Mouse (Mus musculus) liver, embryonic 15.5 days (tissue): ENCODE data around the gene Dyrk1a. TPM values are rescaled to one million over a fixed set of nuclear protein-coding genes. Genes with fewer than 3 reads are reported as not detected.

Source experiments
- ATAC-seq: fragments of 200-750 bp; cut with Nextera tagmentation; 2 replicates; pipeline ENCODE4 v1.8.0; 2017; ENCODE audit warnings: moderate number of reproducible peaks, mild to moderate bottlenecking, moderate library complexity; ENCODE audit not compliant: insufficient read depth
- H3K27ac ChIP-seq: fragments of 300-500 bp; sonication (generic); replicated peaks from 2 replicates; pipeline ENCODE4 v1.5.1; 2015; ENCODE audit warnings: mild to moderate bottlenecking, inconsistent platforms
- H3K27me3 ChIP-seq: fragments of 300-500 bp; sonication (generic); 2 replicates; pipeline ENCODE4 v1.6.1; 2015; ENCODE audit warnings: mild to moderate bottlenecking, inconsistent platforms
- H3K36me3 ChIP-seq: fragments of 300-500 bp; sonication (generic); replicated peaks from 2 replicates; pipeline ENCODE4 v1.6.1; 2015; ENCODE audit warnings: moderate library complexity, mild to moderate bottlenecking, inconsistent platforms
- H3K4me1 ChIP-seq: fragments of 300-500 bp; sonication (generic); replicated peaks from 2 replicates; pipeline ENCODE4 v1.6.1; 2015; ENCODE audit warnings: inconsistent platforms
- H3K4me2 ChIP-seq: fragments of 300-500 bp; sonication (generic); 2 replicates; pipeline ENCODE4 v1.6.1; 2015; ENCODE audit warnings: moderate library complexity, mild to moderate bottlenecking, inconsistent platforms
- H3K4me3 ChIP-seq: fragments of 300-500 bp; sonication (generic); replicated peaks from 2 replicates; pipeline ENCODE4 v1.5.1; 2015; ENCODE audit warnings: mild to moderate bottlenecking, inconsistent platforms
- H3K9ac ChIP-seq: fragments of 300-500 bp; sonication (generic); 2 replicates; pipeline ENCODE4 v1.6.1; 2015; ENCODE audit warnings: moderate library complexity, mild to moderate bottlenecking, inconsistent platforms
- H3K9me3 ChIP-seq: fragments of 300-500 bp; sonication (generic); replicated peaks from 2 replicates; pipeline ENCODE4 v1.6.1; 2016; ENCODE audit warnings: inconsistent platforms
- WGBS: fragments of 180-500 bp; shearing (Covaris S2); methylation state at CpG from one replicate; pipeline ENCODE4 v1.1.7; 2015; ENCODE audit warnings: mixed read lengths; ENCODE audit not compliant: insufficient replicate concordance; 5-methylcytosine and 5-hydroxymethylcytosine counted together
- polyA plus RNA-seq: library from polyadenylated mRNA; unstranded; fragments of >200 nt; fragmentation: Nextera tagmentation; extraction: Ambion mirVana; gene quantifications from 2 replicates; pipeline ENCODE4 v1.2.1, GENCODE M21; 2015

Gene Dyrk1a
- polyA plus RNA-seq, 1 experiment from 2014 or later = 4.4 TPM

DNA sequence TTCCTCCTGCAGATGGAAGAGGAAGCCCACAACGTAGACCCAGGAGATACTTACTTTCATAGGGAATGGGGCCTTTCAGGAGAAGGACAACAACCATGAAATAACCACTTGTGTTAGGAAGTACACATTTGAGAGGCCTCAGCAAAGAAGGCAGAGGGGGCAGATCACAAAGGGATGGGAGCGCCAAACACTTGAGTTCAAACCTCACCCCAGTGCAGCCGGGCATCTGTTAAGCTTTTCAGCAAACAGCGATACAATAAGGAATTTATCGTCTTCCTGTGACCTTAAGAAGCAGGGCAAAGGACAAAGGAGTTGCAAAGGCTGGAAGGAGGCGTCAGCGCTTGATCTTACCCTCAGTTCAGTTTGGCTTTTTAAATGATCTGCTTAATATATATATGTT lies 10.0 kb upstream of the Dyrk1a start:
- Histone ChIP-seq H3K9me3 (no peaks in the 10 kb centered on the region), H3K36me3 (no peaks in the 10 kb centered on the region), H3K4me2 (peak overlapping the region; percentile 35; the same call in 1 of the 2 replicates), H3K27me3 (peaks cover 5% of the 10 kb centered on the region), H3K4me3 (no peak overlapping the region), H3K27ac (peak overlapping the region; percentile 29; the same call in 1 of the 2 replicates), H3K4me1 (peaks cover 25% of the 10 kb centered on the region), H3K9ac (no peak overlapping the region)
- 14% methylated on average over 7 of the region's 7 CpGs for WGBS
- no peak for ATAC-seq

DNA sequence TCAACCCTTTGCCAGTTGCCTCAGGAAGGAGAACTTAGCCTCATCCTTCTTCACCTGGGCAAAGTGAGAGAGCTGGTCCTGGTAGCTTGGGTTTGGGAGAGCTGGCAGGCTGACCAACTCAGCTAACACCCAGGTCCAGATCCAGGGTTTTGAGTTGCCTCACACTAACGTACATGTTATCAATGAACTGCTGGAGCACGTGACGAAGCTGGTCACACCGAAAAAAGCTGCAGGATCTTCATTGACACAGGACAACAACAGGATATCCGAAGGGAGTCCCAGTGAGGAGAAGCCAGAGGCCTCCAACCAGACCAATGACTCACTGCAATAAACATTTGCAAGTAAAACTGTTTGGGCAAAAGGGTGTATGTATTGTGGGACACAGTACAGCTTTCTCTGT lies 9.2 kb upstream of the Dyrk1a start:
- 10% methylated on average over 5 of the region's 5 CpGs for whole genome bisulfite sequencing
- ATAC-seq = no peak
- no peaks in the 10 kb centered on the region for H3K36me3 ChIP-seq
- no peak overlapping the region for H3K9ac ChIP-seq
- no peak overlapping the region for H3K4me3 ChIP-seq
- H3K9me3 ChIP-seq = no peaks in the 10 kb centered on the region
- H3K27me3 ChIP-seq = peaks cover 5% of the 10 kb centered on the region
- 0 out of 2 replicates have a peak overlapping the region, but pooled peaks have one; percentile 6 for H3K4me2 ChIP-seq
- H3K4me1 ChIP-seq = peaks cover 25% of the 10 kb centered on the region
- peak overlapping the region; percentile 29; the same call in 1 of the 2 replicates for H3K27ac ChIP-seq

DNA sequence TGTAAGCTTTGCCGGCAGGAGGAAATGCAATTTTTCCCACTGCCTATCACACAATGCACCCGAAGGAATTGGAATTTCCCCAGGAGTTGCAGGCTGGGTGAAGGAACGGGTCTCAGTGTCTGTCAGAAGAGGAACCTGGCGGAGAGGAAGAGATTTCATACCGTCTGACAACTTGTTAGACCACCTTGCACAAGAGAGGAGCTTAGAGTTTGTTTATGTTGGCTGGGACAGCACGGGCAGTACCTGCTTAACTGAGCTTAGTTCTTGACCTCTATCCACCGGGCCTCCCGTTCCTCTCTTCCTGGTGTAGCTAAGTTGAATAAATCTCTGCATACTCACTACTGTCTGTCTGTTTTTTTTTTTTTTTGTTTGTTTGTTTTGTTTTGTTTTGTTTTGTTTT lies 3.7 kb upstream of the Dyrk1a start:
- Histone ChIP-seq H3K4me2 (no peak overlapping the region), H3K27ac (no peak overlapping the region), H3K9me3 (no peaks in the 10 kb centered on the region), H3K4me3 (no peak overlapping the region), H3K36me3 (no peaks in the 10 kb centered on the region), H3K9ac (no peak overlapping the region), H3K4me1 (peaks cover 16% of the 10 kb centered on the region), H3K27me3 (no peaks in the 10 kb centered on the region)
- ATAC-seq = no peak
- WGBS = 36% methylated on average over 8 of the region's 8 CpGs

DNA sequence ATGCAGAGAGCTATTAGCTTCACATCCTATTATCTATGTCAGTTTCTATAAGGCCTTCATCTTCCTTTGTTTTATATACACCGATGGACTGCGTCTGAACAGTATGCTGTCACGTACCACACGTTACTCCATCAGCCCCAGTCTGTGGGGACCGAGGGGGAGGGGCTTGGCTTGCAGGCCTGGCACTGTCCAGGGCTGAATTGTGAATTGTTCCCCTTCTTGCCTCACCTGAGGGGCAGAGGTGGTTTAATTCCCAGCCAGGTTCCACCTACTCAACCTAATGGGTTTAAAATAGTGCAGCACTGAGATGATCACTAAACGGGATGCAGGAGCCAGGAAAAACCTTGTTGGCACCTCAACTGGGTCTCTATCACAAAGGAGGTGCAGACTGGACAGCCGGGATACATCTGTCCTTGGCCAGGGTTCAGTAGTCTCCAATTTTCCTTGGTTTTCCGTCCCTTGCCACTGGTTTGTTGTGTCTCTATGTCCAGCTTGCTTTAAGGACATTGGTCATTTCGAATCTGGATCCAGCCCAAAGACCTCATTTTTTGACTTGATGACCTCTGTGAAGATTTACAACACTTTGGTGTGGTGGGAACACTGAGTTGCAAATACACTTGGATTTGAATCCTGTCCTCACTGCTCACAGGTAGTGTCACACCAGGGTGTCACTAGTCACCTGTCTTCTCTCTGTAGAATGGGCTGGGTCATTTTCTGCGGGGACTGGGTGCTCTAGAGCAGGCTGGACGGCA lies 2.8 kb upstream of the Dyrk1a start:
- no peak overlapping the region for H3K27ac ChIP-seq
- no peak overlapping the region for H3K4me3 ChIP-seq
- no peak overlapping the region for H3K4me2 ChIP-seq
- no peaks in the 10 kb centered on the region for H3K27me3 ChIP-seq
- ATAC-seq = no peak
- H3K9ac ChIP-seq = no peak overlapping the region
- WGBS = 83% methylated on average over 11 of the region's 11 CpGs
- no peaks in the 10 kb centered on the region for H3K9me3 ChIP-seq
- H3K36me3 ChIP-seq = no peaks in the 10 kb centered on the region
- peaks cover 19% of the 10 kb centered on the region for H3K4me1 ChIP-seq

DNA sequence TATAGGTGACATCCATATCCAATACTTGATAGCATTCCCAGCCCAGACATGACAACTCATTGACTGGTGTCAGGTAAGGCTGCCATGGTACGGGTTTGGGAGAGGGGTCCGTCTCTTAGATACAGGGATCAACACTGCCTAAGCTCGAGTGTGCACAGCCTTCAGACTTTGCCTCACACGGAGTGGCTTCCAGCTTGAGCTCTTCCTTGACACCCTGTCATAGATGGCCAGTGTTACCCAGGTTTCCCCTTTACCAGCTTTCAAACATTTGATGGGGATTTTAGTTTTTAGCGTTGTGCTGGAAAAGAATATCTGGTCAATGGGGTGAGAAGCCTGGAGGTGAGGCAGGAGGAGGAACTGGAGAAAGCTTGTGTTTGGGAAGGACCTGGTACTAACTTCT lies 2.1 kb upstream of the Dyrk1a start:
- Histone ChIP-seq H3K9ac (no peak overlapping the region; the same call in 1 of the 2 replicates), H3K4me1 (peaks cover 26% of the 10 kb centered on the region), H3K27me3 (no peaks in the 10 kb centered on the region), H3K9me3 (no peaks in the 10 kb centered on the region), H3K36me3 (no peaks in the 10 kb centered on the region), H3K4me3 (no peak overlapping the region), H3K4me2 (peak overlapping the region; percentile 73), H3K27ac (no peak overlapping the region)
- 68% methylated on average over 5 of the region's 5 CpGs for WGBS
- ATAC-seq = no peak

DNA sequence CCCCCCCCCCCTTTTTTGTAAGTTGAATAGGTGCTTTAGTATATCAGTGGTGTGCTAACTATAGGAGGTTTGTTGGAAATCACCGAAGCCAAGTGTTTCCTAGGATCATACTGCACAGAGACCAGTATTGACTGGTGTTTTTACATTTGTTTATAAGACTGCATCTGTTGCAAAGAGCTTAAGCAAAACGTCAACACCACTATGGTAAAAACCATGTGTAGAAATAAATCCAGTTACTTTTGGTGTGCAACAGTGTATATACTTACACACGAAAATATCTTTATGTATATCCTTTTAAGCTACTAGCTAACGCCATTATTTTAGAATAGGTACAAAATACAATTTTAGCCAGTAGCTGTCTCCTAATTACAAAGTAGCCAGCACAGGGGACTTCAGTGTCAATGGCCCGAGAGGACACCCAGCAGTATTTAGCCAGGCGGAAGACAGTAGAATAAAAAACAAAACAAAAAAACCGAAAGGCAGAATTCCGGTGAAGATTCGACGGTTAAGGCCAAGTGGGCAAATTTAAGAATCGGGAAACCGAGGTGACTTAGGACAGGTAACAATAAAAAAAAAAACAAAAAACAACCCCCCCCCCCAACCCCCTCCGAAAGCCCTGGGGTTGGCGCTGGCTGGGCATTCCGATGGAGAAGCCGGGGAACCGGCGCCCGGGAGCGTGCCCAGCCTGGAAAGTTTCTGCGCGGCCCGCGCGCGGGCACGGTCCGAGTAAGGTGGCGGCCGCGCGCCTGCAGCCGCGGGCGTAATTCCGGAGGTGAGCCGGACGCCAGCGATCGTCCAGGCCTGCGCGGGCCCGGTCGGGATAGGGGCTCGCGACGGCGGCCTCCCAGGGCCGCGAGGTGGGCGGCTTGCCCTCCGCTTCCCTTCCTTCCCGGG lies 1.2 kb upstream of the Dyrk1a start:
- no peaks in the 10 kb centered on the region for H3K9me3 ChIP-seq
- peak; percentile 63 for ATAC-seq
- H3K4me1 ChIP-seq = peaks cover 32% of the 10 kb centered on the region
- H3K4me3 ChIP-seq = peak overlapping the region; percentile 99
- H3K27me3 ChIP-seq = no peaks in the 10 kb centered on the region
- WGBS = 1% methylated on average over 53 of the region's 53 CpGs
- peak overlapping the region; percentile 99 for H3K9ac ChIP-seq
- H3K4me2 ChIP-seq = peak overlapping the region; percentile 73
- no peaks in the 10 kb centered on the region; the same call in 1 of the 2 replicates for H3K36me3 ChIP-seq
- H3K27ac ChIP-seq = peak overlapping the region; percentile 100

DNA sequence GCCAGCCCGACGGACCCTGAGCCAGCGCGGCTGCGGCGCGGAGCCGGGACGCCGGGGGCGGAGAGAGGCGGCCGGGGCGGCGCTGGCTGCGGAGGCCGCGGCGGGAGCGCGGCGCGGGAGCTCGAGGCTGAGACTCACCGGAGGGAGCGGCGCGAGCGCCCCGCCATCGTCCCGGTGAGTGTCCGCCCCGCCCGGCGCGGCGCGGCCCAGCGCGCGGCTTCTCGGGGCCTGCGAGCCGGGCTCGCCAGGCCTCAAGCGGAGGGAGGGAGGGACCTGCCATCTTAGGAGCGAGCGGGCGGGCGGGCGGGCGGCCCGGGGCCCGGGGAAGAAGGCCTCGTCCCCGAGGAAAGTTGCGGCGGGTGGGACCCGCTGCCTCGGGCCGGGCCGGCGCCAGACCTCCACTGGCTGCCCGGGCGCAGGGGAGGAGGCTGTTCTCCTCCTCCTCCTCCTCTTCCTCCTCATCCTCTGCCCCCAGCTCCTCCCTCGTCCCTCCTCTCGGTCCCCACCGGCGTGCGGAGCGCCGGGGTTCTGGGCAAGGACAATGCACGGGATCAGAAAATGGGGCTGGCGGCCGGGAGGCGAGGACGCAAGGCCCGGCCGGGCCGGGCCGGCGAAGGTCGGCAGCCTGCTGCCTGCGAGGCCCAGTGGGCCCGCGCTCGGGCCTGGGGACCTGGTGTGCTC lies 691 bp downstream of the Dyrk1a start:
- Histone ChIP-seq H3K9me3 (no peaks in the 10 kb centered on the region), H3K4me3 (peak overlapping the region; percentile 99), H3K27me3 (no peaks in the 10 kb centered on the region), H3K4me1 (peaks cover 48% of the 10 kb centered on the region), H3K27ac (peak overlapping the region; percentile 100), H3K36me3 (peaks cover 1% of the 10 kb centered on the region; the same call in 1 of the 2 replicates), H3K4me2 (peak overlapping the region; percentile 77), H3K9ac (peak overlapping the region; percentile 99)
- under 1% methylated on average over 66 of the region's 88 CpGs for WGBS
- peak; percentile 37 for ATAC-seq

DNA sequence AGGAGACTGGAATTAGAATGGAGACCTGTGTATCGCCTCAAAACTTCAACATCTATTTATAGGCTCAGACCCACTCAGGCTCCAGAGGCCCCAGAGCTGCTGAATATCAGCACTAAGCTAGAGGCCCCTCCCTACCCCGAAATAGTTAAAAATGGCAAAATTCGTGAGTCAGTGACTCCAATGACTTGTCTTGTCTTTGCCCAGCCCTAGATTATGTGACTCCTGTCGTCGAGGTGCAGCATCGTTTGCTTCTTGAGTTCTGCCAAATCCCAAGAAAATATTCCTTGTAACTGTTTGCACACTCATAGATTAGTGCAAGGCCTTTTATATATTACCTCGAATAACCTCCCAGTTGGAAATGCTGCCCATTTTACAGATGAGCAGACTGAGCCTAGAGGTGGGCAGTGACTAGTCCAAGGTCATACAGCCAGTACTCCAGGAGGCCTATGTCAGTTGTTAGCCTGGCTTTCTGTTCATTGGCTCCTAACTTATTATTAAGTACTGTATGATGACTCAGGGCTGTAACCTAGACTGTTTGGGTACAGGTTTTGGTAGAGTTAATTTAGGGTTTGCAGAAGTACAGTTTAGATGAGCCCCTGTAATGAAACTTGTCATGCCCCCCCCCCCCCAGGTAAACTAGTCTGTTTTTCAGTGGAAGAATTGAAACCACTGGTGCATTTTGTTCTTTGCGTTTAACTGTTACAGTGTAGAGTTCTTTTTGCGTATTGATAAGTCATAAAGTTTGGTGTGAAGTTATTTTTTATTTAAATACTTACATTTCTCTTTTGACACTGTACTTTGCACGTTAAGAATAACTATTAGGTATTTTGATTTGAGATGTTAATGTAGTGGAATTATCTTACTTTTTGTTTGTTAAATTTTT lies 1.5 kb downstream of the Dyrk1a start:
- ATAC-seq = no peak
- H3K27ac ChIP-seq = peak overlapping the region; percentile 100
- peaks cover 6% of the 10 kb centered on the region for H3K36me3 ChIP-seq
- peak overlapping the region; percentile 77 for H3K4me2 ChIP-seq
- peak overlapping the region; percentile 99 for H3K4me3 ChIP-seq
- peak overlapping the region; percentile 99 for H3K9ac ChIP-seq
- peaks cover 51% of the 10 kb centered on the region for H3K4me1 ChIP-seq
- H3K9me3 ChIP-seq = no peaks in the 10 kb centered on the region
- H3K27me3 ChIP-seq = no peaks in the 10 kb centered on the region
- WGBS = 24% methylated on average over 10 of the region's 10 CpGs

DNA sequence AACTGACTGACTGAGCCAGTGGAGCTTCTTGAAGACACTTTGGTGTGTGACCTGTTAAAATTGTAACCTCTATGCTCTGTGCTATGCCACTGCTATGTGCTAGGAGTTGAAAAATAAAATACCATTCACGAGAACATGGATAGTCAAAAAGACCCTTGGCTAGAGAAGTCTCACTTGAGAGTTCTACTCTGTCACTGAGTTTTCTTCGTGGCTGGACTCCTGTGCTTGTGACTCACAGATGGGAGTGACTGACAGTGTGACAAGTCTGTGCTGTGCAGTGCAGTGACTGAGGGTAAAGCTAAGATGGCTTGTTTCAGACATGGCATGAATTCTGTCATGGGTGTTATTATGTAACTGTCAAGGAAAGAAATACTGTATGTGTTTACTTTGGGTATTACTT lies 2.6 kb downstream of the Dyrk1a start:
- peak overlapping the region; percentile 19 for H3K9ac ChIP-seq
- no peak overlapping the region; the same call in 1 of the 2 replicates for H3K27ac ChIP-seq
- no peaks in the 10 kb centered on the region for H3K9me3 ChIP-seq

DNA sequence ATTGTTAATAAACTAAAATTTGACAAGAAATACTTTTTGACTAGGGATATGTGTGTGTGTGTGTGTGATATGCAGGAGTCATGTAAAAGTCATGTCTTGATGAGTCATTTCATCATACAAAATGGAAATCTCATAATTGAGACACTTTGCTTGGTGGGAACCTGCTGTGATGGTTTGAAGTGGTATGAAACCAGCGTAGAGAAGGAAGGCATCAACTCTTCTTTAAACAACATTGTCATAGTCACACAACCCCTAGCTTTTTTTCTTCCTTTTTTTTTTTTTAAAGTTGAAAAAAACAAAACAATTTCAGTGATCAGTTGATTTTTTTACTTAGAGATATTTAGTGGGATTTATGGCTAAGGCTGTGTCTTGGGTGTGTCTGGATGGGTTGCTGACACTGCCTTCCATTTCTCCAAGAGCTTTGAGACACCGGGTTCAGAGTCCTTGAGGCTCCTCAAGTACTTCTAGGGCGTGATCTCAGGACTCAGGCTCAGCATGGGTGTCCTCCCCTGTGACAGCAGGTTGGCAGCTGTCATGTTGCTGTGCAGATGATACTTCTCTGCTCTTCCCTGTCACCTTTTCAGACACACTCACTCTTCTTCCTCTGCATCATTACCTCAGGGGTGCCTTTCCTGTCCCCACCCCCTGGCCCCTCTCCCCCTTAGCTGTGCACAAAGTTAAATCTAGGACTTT lies 4.4 kb downstream of the Dyrk1a start:
- peaks cover 63% of the 10 kb centered on the region for H3K4me1 ChIP-seq
- H3K9ac ChIP-seq = no peak overlapping the region
- ATAC-seq = no peak
- peaks cover 11% of the 10 kb centered on the region for H3K36me3 ChIP-seq
- H3K4me2 ChIP-seq = no peak overlapping the region
- H3K27ac ChIP-seq = peak overlapping the region; percentile 4; the same call in 1 of the 2 replicates
- H3K27me3 ChIP-seq = no peaks in the 10 kb centered on the region
- no peak overlapping the region for H3K4me3 ChIP-seq
- H3K9me3 ChIP-seq = no peaks in the 10 kb centered on the region
- WGBS = 61% methylated on average over 3 of the region's 3 CpGs

More for the DNA sequence above, 2.6 kb downstream of the Dyrk1a start:
- H3K27me3 ChIP-seq = no peaks in the 10 kb centered on the region
- peak overlapping the region; percentile 50 for H3K4me2 ChIP-seq
- H3K4me3 ChIP-seq = peak overlapping the region; percentile 24
- ATAC-seq = no peak
- WGBS = 22% methylated on average over 2 of the region's 2 CpGs
- peaks cover 56% of the 10 kb centered on the region for H3K4me1 ChIP-seq
- H3K36me3 ChIP-seq = peaks cover 11% of the 10 kb centered on the region
